Mouse (Mus musculus): ENCODE measurements around the gene Dppa1. TPM values are rescaled to one million over a fixed set of nuclear protein-coding genes. Genes with fewer than 3 reads are reported as not detected.
"Not testable (repeated sequence)": the region's sequence is repeated elsewhere in the genome, so short reads cannot be mapped to it uniquely, and the experiment has no call there.

Dppa1 gene
- not detected in 2 replicates for polyA plus RNA-seq (2015; fragmentation: Nextera tagmentation; extraction: Ambion mirVana)

DNA sequence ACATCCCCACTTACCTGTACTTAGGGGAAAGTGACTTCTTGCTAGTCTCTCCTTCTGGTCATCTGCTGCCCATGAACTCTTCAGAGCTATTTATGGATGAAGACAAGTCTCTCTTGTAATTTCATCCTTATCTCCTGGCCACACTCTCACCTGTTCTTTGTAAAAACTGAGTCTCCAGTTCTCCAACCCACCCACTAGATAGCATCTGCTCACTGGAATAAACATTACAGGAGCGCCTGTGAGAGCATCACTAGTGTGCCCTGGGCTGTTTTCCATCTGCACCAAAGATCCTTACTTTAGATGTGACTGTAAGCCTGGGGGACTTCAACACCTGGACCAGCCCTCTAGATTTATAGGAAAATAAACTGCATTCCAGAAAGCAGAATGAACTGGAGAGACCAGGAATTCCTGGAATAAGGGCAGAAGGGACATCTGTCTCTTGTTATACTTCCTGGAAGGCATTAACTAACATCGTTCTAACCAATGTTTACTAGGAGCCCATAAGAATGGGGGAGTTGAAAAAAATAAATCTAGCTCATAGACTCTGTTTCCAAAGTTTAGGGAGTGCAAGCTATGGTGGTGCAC is at the start of gene Dppa1:
Gene Dppa1 (minus strand): TSS at position 51 of the 585 bp plus-strand sequence.
- Histone ChIP-seq H3K9me3 (no peaks in the 10 kb centered on the region), H3K36me3 (no peaks in the 10 kb centered on the region), H3K4me2 (no peak within 1 kb of the TSS), H3K27me3 (no peaks in the 10 kb centered on the region), H3K9ac (no peak within 1 kb of the TSS), H3K4me1 (no peaks in the 10 kb centered on the region), H3K27ac (no peak within 1 kb of the TSS), H3K4me3 (no peak within 1 kb of the TSS)
- no peak for ATAC-seq (ENCODE audit: borderline replicate concordance, extremely low read depth, low FRiP score, low TSS enrichment)
- WGBS = 61% methylated on average over 2 of the region's 2 CpGs

DNA sequence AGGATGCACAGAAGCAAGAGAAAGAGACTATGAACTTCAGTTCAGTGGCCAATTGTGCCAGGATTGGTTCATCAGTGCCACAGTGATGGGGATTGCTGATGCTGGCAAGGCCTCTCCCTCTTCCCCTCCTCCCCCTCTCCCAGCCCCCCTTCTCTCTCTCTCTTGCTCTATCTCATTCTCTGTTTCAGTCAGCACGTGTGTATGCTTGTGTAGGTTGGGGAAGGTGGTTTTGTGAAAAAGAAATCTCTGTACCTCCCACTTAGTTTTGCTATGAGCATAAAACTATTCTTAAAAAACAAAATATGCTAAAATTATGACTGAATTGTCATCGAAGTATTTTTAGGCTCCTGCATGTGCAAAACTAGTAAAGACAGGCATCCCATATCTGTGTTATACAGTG is 38.9 kb upstream of the Dppa1 start:
- WGBS = 66% methylated on average over 2 of the region's 2 CpGs
- no peak overlapping the region for H3K4me3 ChIP-seq
- no peak overlapping the region for H3K4me2 ChIP-seq
- H3K27me3 ChIP-seq = no peaks in the 10 kb centered on the region
- H3K36me3 ChIP-seq = no peaks in the 10 kb centered on the region
- H3K27ac ChIP-seq = no peak overlapping the region
- no peaks in the 10 kb centered on the region for H3K4me1 ChIP-seq
- ATAC-seq (ENCODE audit: borderline replicate concordance, extremely low read depth, low FRiP score, low TSS enrichment) = no peak
- no peaks in the 10 kb centered on the region for H3K9me3 ChIP-seq
- no peak overlapping the region for H3K9ac ChIP-seq

DNA sequence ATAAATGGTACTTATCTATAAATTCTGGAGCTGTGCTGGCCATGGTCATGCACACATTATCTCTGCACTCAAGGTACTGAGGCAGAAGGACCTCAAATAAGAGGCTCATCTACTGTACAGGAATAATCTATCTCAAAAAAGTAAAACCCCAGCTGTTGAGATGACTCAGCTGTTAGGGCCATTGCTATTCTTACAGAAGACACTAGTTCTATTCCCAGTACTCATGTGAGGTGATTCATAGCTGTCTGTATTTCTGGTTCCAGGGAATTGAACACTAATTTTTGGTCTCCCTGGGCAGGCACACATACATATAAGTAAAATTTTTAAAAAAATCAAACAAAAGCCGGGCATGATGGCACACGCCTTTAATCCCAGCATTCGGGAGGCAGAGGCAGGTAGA is 38.0 kb upstream of the Dppa1 start:
- H3K36me3 ChIP-seq = no peaks in the 10 kb centered on the region
- H3K4me3 ChIP-seq = no peak overlapping the region
- WGBS = 92% methylated on average over 3 of the region's 3 CpGs
- no peak overlapping the region for H3K4me2 ChIP-seq
- H3K27me3 ChIP-seq = no peaks in the 10 kb centered on the region
- no peak overlapping the region for H3K27ac ChIP-seq
- no peaks in the 10 kb centered on the region for H3K4me1 ChIP-seq
- no peak overlapping the region for H3K9ac ChIP-seq
- ATAC-seq (ENCODE audit: borderline replicate concordance, extremely low read depth, low FRiP score, low TSS enrichment) = no peak
- H3K9me3 ChIP-seq = no peaks in the 10 kb centered on the region

DNA sequence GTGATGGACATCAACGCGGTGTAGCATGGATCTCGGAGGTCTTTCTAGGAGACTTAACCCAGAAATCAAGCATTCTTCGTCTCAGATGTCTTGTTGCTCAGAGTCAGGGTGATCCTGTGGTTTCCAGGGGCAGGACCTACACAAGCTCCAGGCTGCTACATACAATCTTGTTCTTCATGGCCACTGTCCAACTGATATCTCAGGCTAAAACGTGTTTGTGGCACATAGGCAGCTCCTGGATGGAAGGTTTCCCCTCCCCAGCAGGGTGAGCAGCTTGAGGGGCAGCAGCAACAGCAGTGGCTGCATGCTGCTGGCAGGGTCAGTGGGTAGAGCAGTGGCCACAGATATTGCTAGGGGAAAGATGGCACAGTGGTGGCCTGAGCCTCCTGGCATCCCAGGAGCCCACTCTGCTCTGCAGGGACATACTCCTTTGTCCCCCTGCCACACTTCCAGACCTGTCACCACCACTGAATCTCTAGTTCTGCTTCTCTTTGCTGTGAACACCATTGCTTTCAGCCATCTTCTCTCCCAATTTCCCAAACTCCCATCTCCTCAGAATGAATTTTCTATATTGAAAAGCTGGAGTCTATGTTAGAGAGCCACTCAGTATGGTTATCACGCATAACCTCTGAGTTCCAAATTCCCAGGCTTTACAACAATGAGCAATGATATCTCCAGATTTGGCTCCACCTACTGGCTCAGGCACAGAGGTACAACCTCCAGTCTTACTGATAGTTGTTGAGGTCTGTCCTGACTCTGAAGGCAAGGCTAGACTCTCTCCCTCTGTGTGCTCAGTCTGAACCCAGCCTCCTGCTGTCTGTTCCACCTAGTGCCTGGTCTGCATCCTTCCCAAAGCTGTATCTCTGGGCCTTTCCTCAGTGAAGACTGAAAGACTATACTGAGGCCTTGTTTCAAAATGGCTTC is 36.8 kb upstream of the Dppa1 start:
- Histone ChIP-seq H3K4me2 (no peak overlapping the region), H3K4me1 (no peaks in the 10 kb centered on the region), H3K27me3 (no peaks in the 10 kb centered on the region), H3K36me3 (no peaks in the 10 kb centered on the region), H3K27ac (no peak overlapping the region), H3K9ac (no peak overlapping the region), H3K4me3 (no peak overlapping the region), H3K9me3 (no peaks in the 10 kb centered on the region)
- ATAC-seq (ENCODE audit: borderline replicate concordance, extremely low read depth, low FRiP score, low TSS enrichment) = no peak; the same call in 1 of the 2 replicates
- WGBS = 65% methylated on average over 6 of the region's 6 CpGs

DNA sequence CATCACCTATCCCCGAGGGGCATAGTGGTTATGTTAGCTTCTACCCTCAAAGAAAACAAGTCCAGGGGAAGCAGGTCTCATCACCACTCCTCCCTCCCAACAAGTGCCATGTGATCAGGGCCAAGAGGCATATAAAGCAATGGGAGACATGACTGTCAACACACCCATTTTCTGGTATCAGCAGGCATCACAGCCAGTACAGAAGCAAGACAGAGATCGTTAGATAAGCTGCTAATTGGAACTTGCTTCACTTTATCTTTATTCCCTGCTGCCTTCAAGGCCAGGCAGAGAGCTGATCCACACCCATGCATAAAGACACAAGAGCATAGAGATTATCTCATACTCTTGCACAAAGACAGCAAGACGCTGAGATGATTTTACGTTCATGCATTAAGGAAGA is 34.2 kb upstream of the Dppa1 start:
- H3K36me3 ChIP-seq = no peaks in the 10 kb centered on the region
- no peaks in the 10 kb centered on the region for H3K4me1 ChIP-seq
- no peaks in the 10 kb centered on the region for H3K9me3 ChIP-seq
- no peak overlapping the region for H3K27ac ChIP-seq
- no peak for ATAC-seq (ENCODE audit: borderline replicate concordance, extremely low read depth, low FRiP score, low TSS enrichment)
- 65% methylated on average over 4 of the region's 4 CpGs for WGBS
- no peaks in the 10 kb centered on the region for H3K27me3 ChIP-seq
- no peak overlapping the region for H3K4me3 ChIP-seq
- H3K4me2 ChIP-seq = no peak overlapping the region
- H3K9ac ChIP-seq = no peak overlapping the region

DNA sequence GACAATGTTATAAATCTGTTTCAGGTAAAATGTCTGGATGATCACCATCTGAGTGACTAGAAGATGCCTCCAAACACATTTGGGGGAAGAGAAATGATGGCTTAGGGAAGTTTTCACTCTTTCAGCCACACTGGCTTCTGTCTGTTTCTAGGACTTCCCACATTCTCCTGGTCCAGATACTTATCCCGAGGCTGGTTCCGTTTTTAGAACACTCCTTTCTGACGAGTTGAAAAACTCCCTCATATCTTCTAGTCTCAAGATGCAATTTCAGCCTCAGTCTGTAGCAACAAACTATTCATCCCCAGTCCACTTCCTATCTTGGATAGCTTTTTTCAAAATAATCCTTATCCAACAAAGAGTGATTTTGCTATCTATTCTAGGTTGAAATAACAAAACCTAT is 23.4 kb upstream of the Dppa1 start:
- no peak overlapping the region for H3K4me3 ChIP-seq
- no peak overlapping the region for H3K9ac ChIP-seq
- no peaks in the 10 kb centered on the region for H3K27me3 ChIP-seq
- ATAC-seq (ENCODE audit: borderline replicate concordance, extremely low read depth, low FRiP score, low TSS enrichment) = no peak
- H3K4me1 ChIP-seq = no peaks in the 10 kb centered on the region
- no peaks in the 10 kb centered on the region for H3K36me3 ChIP-seq
- no peak overlapping the region for H3K4me2 ChIP-seq
- 81% methylated on average over 3 of the region's 3 CpGs for WGBS
- H3K9me3 ChIP-seq = no peaks in the 10 kb centered on the region
- H3K27ac ChIP-seq = no peak overlapping the region

DNA sequence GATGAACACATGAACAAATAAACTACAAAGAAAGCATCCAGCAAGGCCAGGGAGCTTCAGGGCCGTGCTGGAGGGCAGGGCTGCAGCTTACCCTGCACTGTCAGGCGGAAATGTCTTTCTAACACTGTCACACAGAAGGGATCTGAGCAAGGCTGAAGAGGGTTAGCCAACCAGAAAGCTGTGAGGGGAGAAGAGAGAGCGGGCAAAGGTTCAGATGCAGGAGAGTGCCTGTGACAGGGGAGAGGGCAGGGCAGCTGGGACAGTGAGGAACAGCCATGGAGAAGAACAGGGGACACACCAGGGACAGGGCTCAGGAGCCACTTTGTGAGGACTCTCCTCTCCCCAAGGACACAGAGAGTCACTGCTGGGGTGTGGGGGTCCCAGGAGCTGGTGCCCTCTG is 20.6 kb upstream of the Dppa1 start:
- not testable (repeated sequence) for ATAC-seq (ENCODE audit: borderline replicate concordance, extremely low read depth, low FRiP score, low TSS enrichment); H3K27ac ChIP-seq; H3K4me3 ChIP-seq; H3K4me1 ChIP-seq; H3K9me3 ChIP-seq; H3K4me2 ChIP-seq; H3K9ac ChIP-seq; H3K36me3 ChIP-seq; H3K27me3 ChIP-seq
- WGBS = 45% methylated on average over 3 of the region's 3 CpGs

DNA sequence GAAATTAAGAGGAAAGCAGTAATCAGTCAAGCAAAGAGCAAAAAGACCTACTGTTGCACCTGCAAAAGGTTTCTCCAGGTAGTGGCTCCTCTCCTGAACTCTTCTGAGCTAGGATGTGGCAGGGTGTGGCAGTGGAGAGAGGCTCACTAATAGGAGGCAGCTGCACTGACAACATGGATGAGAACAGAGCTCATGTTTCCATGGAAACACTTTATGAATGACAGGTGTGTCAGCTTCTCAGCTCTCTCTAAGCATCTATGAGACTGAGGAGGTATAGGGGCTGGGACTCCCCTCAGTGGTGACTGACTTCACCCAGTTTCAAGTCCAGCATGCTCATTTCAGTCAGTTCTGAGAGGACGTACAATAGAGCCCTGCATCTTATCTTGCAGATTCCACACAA is 15.8 kb upstream of the Dppa1 start:
- no peaks in the 10 kb centered on the region for H3K9me3 ChIP-seq
- no peak for ATAC-seq (ENCODE audit: borderline replicate concordance, extremely low read depth, low FRiP score, low TSS enrichment)
- 57% methylated on average over 1 of the region's 1 CpGs for WGBS
- H3K27ac ChIP-seq = no peak overlapping the region
- no peaks in the 10 kb centered on the region for H3K36me3 ChIP-seq
- H3K4me2 ChIP-seq = no peak overlapping the region
- no peaks in the 10 kb centered on the region for H3K27me3 ChIP-seq
- H3K4me1 ChIP-seq = no peaks in the 10 kb centered on the region
- no peak overlapping the region for H3K4me3 ChIP-seq
- no peak overlapping the region for H3K9ac ChIP-seq

DNA sequence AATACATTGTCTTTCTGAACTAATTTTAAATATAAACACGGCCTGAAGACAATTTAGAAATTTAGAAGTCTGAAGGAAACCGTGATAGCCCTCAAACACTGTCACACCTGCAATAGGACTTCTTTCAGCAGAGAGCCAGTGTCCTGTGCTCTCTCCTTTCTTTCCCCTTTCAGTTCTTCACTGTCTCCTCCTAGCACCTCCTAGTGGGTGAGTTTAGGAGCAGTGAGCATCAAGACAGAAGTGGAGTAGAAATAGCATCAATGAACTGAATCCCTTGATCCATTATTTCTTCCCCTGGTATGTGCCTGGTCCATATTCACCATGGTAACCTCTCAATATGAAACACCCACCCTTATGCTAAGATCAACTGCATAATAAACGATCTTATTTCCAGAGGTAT is 7.5 kb upstream of the Dppa1 start:
- H3K4me1 ChIP-seq = no peaks in the 10 kb centered on the region
- no peaks in the 10 kb centered on the region for H3K27me3 ChIP-seq
- no peaks in the 10 kb centered on the region for H3K36me3 ChIP-seq
- no peak for ATAC-seq (ENCODE audit: borderline replicate concordance, extremely low read depth, low FRiP score, low TSS enrichment)
- no peaks in the 10 kb centered on the region for H3K9me3 ChIP-seq
- H3K4me2 ChIP-seq = no peak overlapping the region
- WGBS = 77% methylated on average over 3 of the region's 3 CpGs
- H3K27ac ChIP-seq = no peak overlapping the region
- no peak overlapping the region for H3K4me3 ChIP-seq
- no peak overlapping the region for H3K9ac ChIP-seq

DNA sequence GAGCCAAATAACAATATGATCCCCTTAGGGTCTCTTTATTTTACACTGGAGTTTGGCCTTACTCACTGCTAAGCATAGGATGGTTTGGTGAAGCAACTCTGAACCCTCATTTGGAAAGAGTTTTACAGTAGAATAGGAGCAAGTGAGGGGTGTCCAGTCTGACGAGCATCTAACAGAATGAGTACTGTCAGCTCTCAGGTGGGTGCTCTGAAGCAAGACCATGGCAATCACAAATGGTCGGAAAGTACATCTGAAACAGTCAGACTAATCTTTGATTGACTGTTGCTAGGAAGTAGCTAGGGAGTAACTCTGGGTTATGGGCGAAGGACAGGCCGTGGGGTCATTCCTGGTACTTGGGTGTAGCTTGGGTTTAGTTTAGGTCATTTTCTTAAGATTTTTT is 6.5 kb upstream of the Dppa1 start:
- H3K9ac ChIP-seq; H3K27ac ChIP-seq; H3K4me2 ChIP-seq; H3K4me3 ChIP-seq; H3K9me3 ChIP-seq; H3K4me1 ChIP-seq; H3K36me3 ChIP-seq; H3K27me3 ChIP-seq; ATAC-seq (ENCODE audit: borderline replicate concordance, extremely low read depth, low FRiP score, low TSS enrichment): not testable (repeated sequence)
- 77% methylated on average over 4 of the region's 4 CpGs for WGBS

DNA sequence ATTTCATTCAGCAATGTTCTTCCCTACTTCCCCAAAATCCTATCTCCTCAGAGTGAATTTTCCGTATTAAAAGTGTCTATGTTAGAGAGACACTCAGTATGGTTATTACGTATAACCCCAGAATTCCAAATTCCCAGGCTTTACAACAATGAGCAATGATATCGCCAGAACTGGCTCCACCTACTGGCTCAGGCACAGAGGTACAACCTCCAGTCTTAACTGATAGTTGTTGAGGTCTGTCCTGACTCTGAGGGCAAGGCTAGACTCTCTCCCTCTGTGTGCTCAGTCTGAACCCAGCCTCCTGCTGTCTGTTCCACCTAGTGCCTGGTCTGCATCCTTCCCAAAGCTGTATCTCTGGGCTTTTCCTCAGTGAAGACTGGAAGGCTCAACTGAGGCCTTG is 2.6 kb upstream of the Dppa1 start:
- no peaks in the 10 kb centered on the region for H3K4me1 ChIP-seq
- no peak overlapping the region for H3K9ac ChIP-seq
- H3K4me3 ChIP-seq = no peak overlapping the region
- WGBS = 23% methylated on average over 3 of the region's 3 CpGs
- no peaks in the 10 kb centered on the region for H3K27me3 ChIP-seq
- H3K9me3 ChIP-seq = no peaks in the 10 kb centered on the region
- no peak overlapping the region for H3K27ac ChIP-seq
- ATAC-seq (ENCODE audit: borderline replicate concordance, extremely low read depth, low FRiP score, low TSS enrichment) = no peak
- H3K4me2 ChIP-seq = no peak overlapping the region
- no peaks in the 10 kb centered on the region for H3K36me3 ChIP-seq

DNA sequence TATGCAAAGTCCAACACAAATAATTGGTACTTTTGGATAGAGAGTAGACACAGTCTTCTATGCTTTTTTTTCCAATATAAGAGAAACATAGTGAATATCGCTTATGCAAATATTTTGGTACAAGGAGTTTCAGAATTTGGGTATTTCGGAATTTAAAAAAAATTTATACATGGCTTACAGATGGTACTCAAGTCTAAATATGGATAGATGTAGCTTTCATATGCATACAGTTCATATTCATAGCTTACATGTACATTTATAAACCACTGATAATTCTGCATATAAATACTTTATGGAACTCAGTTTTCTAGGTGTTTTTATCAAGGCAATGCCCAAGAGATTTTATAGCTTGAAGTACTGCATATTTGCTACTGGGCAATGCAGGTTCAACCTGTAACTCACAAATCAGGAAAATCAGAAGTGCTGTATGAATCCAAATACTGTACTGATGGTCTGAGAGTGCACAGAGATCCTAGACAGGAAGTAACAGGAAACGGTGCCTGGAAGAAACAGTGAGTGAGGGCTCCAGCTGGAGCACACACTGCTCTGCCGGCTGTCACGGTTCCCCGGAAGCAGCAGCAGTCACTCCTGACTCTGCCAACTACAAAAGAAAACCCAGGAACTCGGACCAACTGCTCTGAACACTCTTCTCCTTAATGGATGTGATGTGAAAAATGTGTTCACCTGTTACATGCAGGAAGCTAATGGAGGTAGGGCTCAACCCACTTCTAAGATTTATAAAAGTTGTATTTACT is 8.5 kb downstream of the Dppa1 start:
- 56% methylated on average over 7 of the region's 7 CpGs for WGBS
- no peak overlapping the region for H3K4me3 ChIP-seq

More for the DNA sequence above, 8.5 kb downstream of the Dppa1 start:
- no peak for ATAC-seq (ENCODE audit: borderline replicate concordance, extremely low read depth, low FRiP score, low TSS enrichment)
- Histone ChIP-seq H3K36me3 (no peaks in the 10 kb centered on the region), H3K27me3 (no peaks in the 10 kb centered on the region), H3K9ac (no peak overlapping the region), H3K9me3 (no peaks in the 10 kb centered on the region), H3K4me2 (no peak overlapping the region), H3K4me1 (no peaks in the 10 kb centered on the region), H3K27ac (no peak overlapping the region)
